Mouse (Mus musculus): ENCODE results near the gene Gm10392. TPM values are rescaled to one million over a fixed set of nuclear protein-coding genes. Genes with fewer than 3 reads are reported as not detected.
"Not testable (repeated sequence)": the region's sequence is repeated elsewhere in the genome, so short reads cannot be mapped to it uniquely, and the experiment has no call there.

Gm10392 gene
- not detected for polyA plus RNA-seq (2012; fragmentation: generic; extraction: Trizol)
- long read RNA-seq, experiment 1 = 0 reads
- long read RNA-seq, experiment 2 = 0 reads

DNA sequence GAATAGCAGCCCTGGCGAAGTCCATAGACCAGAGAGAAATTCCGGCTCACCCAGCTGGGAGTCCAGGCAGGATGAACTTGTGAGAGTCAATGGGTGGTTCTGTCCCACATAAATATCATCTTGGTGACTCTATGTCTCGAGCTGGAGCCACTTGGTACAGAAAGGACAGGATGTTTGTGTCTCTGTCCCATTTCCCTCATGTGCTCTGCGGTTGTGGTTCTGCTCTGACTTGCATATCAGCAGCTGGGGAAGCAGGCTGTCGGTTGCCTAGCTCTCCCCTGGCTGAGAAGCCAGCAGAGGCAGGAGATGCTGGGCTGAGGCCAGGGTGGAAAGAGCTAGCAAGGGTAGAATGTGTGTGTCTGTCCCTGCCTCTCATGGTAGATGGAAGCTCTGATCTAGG is at the start of gene Gm10392:
Gm10392 (minus strand) TSS at position 156 of the 400 bp plus-strand sequence.
- Histone ChIP-seq H3K79me2 (ENCODE audit: control insufficient read depth, insufficient read depth) (no peaks in the 10 kb centered on the region), H3K4me3 (ENCODE audit: insufficient read depth, poor library complexity, severe bottlenecking) (no peak within 1 kb of the TSS), H3K79me3 (ENCODE audit: low read depth) (no peaks in the 10 kb centered on the region), H3K36me3 (ENCODE audit: control insufficient read depth, insufficient read depth) (no peaks in the 10 kb centered on the region), H3K27me3 (ENCODE audit: control insufficient read depth, insufficient read depth, insufficient read length) (no peaks in the 10 kb centered on the region), H3ac (ENCODE audit: control insufficient read depth, insufficient read length, low read depth) (no peak within 1 kb of the TSS)
- TF ChIP-seq MYOD1 (IDR thresholded peaks at IDR 0.05; ENCODE audit: control insufficient read depth, insufficient read length, low read depth) (no peak), MAX (IDR thresholded peaks at IDR 0.05) (no peak), USF1 (IDR thresholded peaks at IDR 0.05; ENCODE audit: low read depth) (no peak), MYOG (IDR thresholded peaks at IDR 0.05; ENCODE audit: control insufficient read depth, extremely low read depth, insufficient read length) (no peak), CTCF (IDR thresholded peaks at IDR 0.05; ENCODE audit: control insufficient read depth, insufficient read depth, insufficient read length) (no peak)

DNA sequence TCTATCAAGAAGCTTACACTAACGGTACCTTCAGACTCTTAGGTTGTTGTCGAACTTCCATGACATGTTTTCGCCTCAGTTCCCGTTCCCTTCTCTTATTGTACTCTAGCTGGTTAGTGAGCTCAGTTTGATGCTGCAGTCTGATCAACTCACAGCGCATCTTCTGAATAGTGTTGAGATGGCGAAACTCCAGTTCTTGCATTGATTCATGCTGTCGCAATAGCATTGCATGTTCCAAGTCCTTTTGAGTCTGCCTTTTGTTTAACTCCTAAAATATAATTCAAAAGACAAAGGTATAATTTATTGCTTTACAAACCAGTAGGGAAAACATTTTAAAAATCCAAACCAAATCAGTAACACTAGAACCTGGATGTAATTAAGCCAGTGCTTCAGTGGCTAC is 26.3 kb upstream of the Gm10392 start:
- Histone ChIP-seq H3K79me2 (ENCODE audit: control insufficient read depth, insufficient read depth) (no peaks in the 10 kb centered on the region), H3K27me3 (ENCODE audit: control insufficient read depth, insufficient read depth, insufficient read length) (no peaks in the 10 kb centered on the region), H3ac (ENCODE audit: control insufficient read depth, insufficient read length, low read depth) (no peak overlapping the region), H3K4me3 (ENCODE audit: insufficient read depth, poor library complexity, severe bottlenecking) (no peak overlapping the region), H3K36me3 (ENCODE audit: control insufficient read depth, insufficient read depth) (peaks cover 96% of the 10 kb centered on the region), H3K79me3 (ENCODE audit: low read depth) (no peaks in the 10 kb centered on the region)
- TF ChIP-seq MYOG (IDR thresholded peaks at IDR 0.05; ENCODE audit: control insufficient read depth, extremely low read depth, insufficient read length) = no peak

DNA sequence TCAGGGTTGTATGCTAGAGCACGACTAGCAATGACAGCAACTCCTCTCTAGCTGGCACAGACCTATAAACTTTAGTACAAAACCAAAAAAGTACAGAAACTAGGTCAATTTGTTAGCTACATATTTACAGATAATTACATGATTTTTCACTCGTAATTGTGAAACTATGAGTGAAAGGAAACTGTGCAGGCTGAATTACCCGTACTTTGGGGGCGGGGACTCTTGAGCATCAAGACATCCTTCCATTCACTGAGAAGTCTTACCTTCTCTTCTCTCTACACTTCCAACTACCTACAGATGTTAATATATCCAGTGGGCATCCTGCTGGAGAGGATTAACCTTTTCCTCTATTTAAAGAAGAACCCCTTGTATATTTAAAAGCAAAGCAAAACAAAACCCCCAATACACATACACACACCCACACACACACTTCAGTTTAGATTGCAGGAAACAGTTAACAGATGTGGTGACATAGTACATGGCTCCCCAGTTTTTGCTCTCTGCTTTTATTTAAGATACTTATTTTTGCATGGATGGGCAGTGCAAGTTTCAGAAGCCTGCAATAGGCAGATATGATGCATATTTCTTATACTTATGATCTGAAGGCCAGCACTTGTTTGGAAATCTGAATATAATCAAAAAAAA is 13.3 kb upstream of the Gm10392 start:
- no peaks in the 10 kb centered on the region for H3K79me3 ChIP-seq (ENCODE audit: low read depth)
- H3K36me3 ChIP-seq (ENCODE audit: control insufficient read depth, insufficient read depth) = peaks cover 57% of the 10 kb centered on the region
- no peak for TF ChIP-seq MYOG (IDR thresholded peaks at IDR 0.05; ENCODE audit: control insufficient read depth, extremely low read depth, insufficient read length)
- no peak for TF ChIP-seq CTCF (IDR thresholded peaks at IDR 0.05; ENCODE audit: control insufficient read depth, insufficient read depth, insufficient read length)
- no peak for TF ChIP-seq MAX (IDR thresholded peaks at IDR 0.05)
- TF ChIP-seq MYOD1 (IDR thresholded peaks at IDR 0.05; ENCODE audit: control insufficient read depth, insufficient read length, low read depth) = no peak
- no peak for TF ChIP-seq CEBPB (IDR thresholded peaks at IDR 0.05; ENCODE audit: low read depth)
- no peak for TF ChIP-seq USF1 (IDR thresholded peaks at IDR 0.05; ENCODE audit: low read depth)
- TF ChIP-seq FOSL1 (IDR thresholded peaks at IDR 0.05; ENCODE audit: insufficient read depth, low read length, poor library complexity, severe bottlenecking) = no peak
- no peak overlapping the region for H3K4me3 ChIP-seq (ENCODE audit: insufficient read depth, poor library complexity, severe bottlenecking)
- H3K27me3 ChIP-seq (ENCODE audit: control insufficient read depth, insufficient read depth, insufficient read length) = no peaks in the 10 kb centered on the region
- no peaks in the 10 kb centered on the region for H3K79me2 ChIP-seq (ENCODE audit: control insufficient read depth, insufficient read depth)
- H3ac ChIP-seq (ENCODE audit: control insufficient read depth, insufficient read length, low read depth) = no peak overlapping the region

DNA sequence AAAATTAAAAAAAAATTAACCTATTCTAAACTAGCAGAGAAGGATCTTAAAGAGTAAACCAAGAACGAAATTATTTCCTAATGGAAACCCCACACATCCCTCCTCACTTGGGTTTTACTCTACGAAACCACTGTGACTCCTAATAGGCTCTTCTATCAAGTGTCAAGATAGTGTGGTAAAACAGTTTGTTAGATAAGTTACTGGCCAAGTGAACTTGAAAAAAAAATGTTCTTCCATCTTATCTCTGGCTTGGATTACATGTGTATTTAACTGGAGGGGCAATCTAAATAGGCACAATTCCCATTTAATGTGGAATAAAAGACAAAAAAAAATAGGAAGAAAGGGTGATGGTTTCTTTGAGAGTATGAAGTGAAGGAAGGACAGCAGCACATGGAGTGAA is 11.9 kb upstream of the Gm10392 start:
- H3K79me2 ChIP-seq (ENCODE audit: control insufficient read depth, insufficient read depth) = no peaks in the 10 kb centered on the region
- no peak for TF ChIP-seq MYOG (IDR thresholded peaks at IDR 0.05; ENCODE audit: control insufficient read depth, extremely low read depth, insufficient read length)
- TF ChIP-seq CEBPB (IDR thresholded peaks at IDR 0.05; ENCODE audit: low read depth) = no peak
- no peak for TF ChIP-seq FOSL1 (IDR thresholded peaks at IDR 0.05; ENCODE audit: insufficient read depth, low read length, poor library complexity, severe bottlenecking)
- TF ChIP-seq USF1 (IDR thresholded peaks at IDR 0.05; ENCODE audit: low read depth) = no peak
- no peak for TF ChIP-seq CTCF (IDR thresholded peaks at IDR 0.05; ENCODE audit: control insufficient read depth, insufficient read depth, insufficient read length)
- TF ChIP-seq MAX (IDR thresholded peaks at IDR 0.05) = no peak
- H3K79me3 ChIP-seq (ENCODE audit: low read depth) = no peaks in the 10 kb centered on the region
- H3ac ChIP-seq (ENCODE audit: control insufficient read depth, insufficient read length, low read depth) = no peak overlapping the region
- H3K27me3 ChIP-seq (ENCODE audit: control insufficient read depth, insufficient read depth, insufficient read length) = no peaks in the 10 kb centered on the region
- H3K4me3 ChIP-seq (ENCODE audit: insufficient read depth, poor library complexity, severe bottlenecking) = no peak overlapping the region
- peaks cover 42% of the 10 kb centered on the region for H3K36me3 ChIP-seq (ENCODE audit: control insufficient read depth, insufficient read depth)

DNA sequence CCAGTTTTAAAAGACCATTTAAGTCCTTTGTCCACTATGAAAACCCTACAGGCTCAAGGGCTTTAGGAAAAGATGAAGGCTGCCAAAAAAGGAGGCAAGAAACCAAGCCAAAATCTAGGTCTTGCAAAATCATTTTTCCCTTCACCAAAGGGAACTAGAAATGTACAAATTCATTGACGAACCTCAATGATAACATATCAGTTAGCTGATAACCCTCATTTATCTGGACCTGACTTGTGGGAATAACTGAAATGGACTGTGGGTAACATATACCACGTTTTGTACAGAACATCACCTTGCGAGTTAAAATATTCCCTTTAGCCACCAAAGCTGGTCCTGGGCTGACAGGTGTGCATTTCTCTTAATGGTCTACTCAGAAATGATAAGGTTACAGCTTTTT is 10.6 kb upstream of the Gm10392 start:
- Histone ChIP-seq H3K4me3 (ENCODE audit: insufficient read depth, poor library complexity, severe bottlenecking) (no peak overlapping the region), H3K79me3 (ENCODE audit: low read depth) (no peaks in the 10 kb centered on the region), H3K79me2 (ENCODE audit: control insufficient read depth, insufficient read depth) (no peaks in the 10 kb centered on the region), H3K27me3 (ENCODE audit: control insufficient read depth, insufficient read depth, insufficient read length) (no peaks in the 10 kb centered on the region), H3K36me3 (ENCODE audit: control insufficient read depth, insufficient read depth) (peaks cover 32% of the 10 kb centered on the region), H3ac (ENCODE audit: control insufficient read depth, insufficient read length, low read depth) (no peak overlapping the region)
- TF ChIP-seq MYOG (IDR thresholded peaks at IDR 0.05; ENCODE audit: control insufficient read depth, extremely low read depth, insufficient read length) (no peak), CTCF (IDR thresholded peaks at IDR 0.05; ENCODE audit: control insufficient read depth, insufficient read depth, insufficient read length) (no peak), FOSL1 (IDR thresholded peaks at IDR 0.05; ENCODE audit: insufficient read depth, low read length, poor library complexity, severe bottlenecking) (no peak), MAX (IDR thresholded peaks at IDR 0.05) (no peak), USF1 (IDR thresholded peaks at IDR 0.05; ENCODE audit: low read depth) (no peak), CEBPB (IDR thresholded peaks at IDR 0.05; ENCODE audit: low read depth) (no peak), MYOD1 (IDR thresholded peaks at IDR 0.05; ENCODE audit: control insufficient read depth, insufficient read length, low read depth) (no peak)

DNA sequence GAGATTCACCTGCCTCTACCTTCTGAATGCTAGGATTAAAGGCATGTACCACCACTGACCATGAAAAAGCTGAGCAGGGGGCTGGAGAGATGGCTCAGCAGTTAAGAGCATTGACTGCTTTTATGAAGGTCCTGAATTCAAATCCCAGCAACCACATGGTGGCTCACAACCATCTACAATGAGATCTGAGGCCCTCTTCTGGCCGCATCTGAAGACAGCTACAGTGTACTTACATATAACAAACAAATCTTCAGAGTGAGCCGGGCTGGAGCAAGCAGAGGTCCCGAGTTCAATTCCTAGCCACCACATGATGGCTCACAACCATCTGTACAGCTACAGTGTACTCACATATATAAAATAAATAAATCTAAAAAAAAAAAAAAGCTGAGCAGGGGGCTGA is 9.4 kb upstream of the Gm10392 start:
- not testable (repeated sequence) for H3K79me3 ChIP-seq (ENCODE audit: low read depth); H3K79me2 ChIP-seq (ENCODE audit: control insufficient read depth, insufficient read depth); H3K27me3 ChIP-seq (ENCODE audit: control insufficient read depth, insufficient read depth, insufficient read length); H3K4me3 ChIP-seq (ENCODE audit: insufficient read depth, poor library complexity, severe bottlenecking); H3ac ChIP-seq (ENCODE audit: control insufficient read depth, insufficient read length, low read depth)
- H3K36me3 ChIP-seq (ENCODE audit: control insufficient read depth, insufficient read depth) = peaks cover 27% of the 10 kb centered on the region
